Mouse (Mus musculus) common myeloid progenitor, adult 5-6 weeks (primary cell): Measurements from ENCODE around the gene Cc2d2b. TPM values are rescaled to one million over a fixed set of nuclear protein-coding genes. Genes with fewer than 3 reads are reported as not detected.
A peak's percentile ranks its signal among the peaks of the same experiment; 100 is the strongest.

ENCODE experiments used
- ATAC-seq: replicated peaks from 2 replicates; pipeline ENCODE4 v1.8.0; 2016; ENCODE audit warnings: low read depth, mild to moderate bottlenecking, moderate TSS enrichment, inconsistent platforms; ENCODE audit not compliant: poor library complexity, severe bottlenecking
- total RNA-seq: library from RNA; stranded (forward); fragments of 200-1000, 187-1606 nt; gene quantifications from 2 replicates; pipeline ENCODE4 v1.2.3, GENCODE M21; 2017

Cc2d2b gene
- total RNA-seq = 1.5 and 8.6 TPM in 2 replicates

- ATAC-seq = no peak
These were observed at the start of gene Cc2d2b for GRCm38 (mm10) chr19:40748559-40748958. Gene Cc2d2b (plus strand): TSS chr19:40748753.

- no peak for ATAC-seq
These were observed 48.7 kb upstream of the Cc2d2b start for GRCm38 (mm10) chr19:40699816-40700215.

GRCm38 (mm10) chr19:40702406-40702805, 46.1 kb upstream of the Cc2d2b start:
- ATAC-seq = no peak

- no peak for ATAC-seq
These were observed 35.5 kb upstream of the Cc2d2b start for GRCm38 (mm10) chr19:40712889-40713628.

- ATAC-seq = no peak
These were observed 33.9 kb upstream of the Cc2d2b start for GRCm38 (mm10) chr19:40714700-40715099.

- ATAC-seq = no peak
These were observed 31.6 kb upstream of the Cc2d2b start for GRCm38 (mm10) chr19:40716981-40717380.

- ATAC-seq = no peak
These were observed 29.0 kb upstream of the Cc2d2b start for GRCm38 (mm10) chr19:40719439-40720105.

GRCm38 (mm10) chr19:40720381-40720780, 28.2 kb upstream of the Cc2d2b start:
- no peak for ATAC-seq

GRCm38 (mm10) chr19:40722137-40723038, 26.2 kb upstream of the Cc2d2b start:
- peak; percentile 92 for ATAC-seq

- ATAC-seq = no peak
These were observed 25.0 kb upstream of the Cc2d2b start for GRCm38 (mm10) chr19:40723516-40723915.

GRCm38 (mm10) chr19:40726148-40726547, 22.4 kb upstream of the Cc2d2b start:
- ATAC-seq = no peak

- ATAC-seq = no peak
These were observed 21.9 kb upstream of the Cc2d2b start for GRCm38 (mm10) chr19:40726614-40727013.

GRCm38 (mm10) chr19:40728213-40728612, 20.3 kb upstream of the Cc2d2b start:
- no peak for ATAC-seq

GRCm38 (mm10) chr19:40728732-40729420, 19.7 kb upstream of the Cc2d2b start:
- ATAC-seq = peak; percentile 89

GRCm38 (mm10) chr19:40733409-40733808, 15.1 kb upstream of the Cc2d2b start:
- no peak for ATAC-seq

GRCm38 (mm10) chr19:40733849-40734248, 14.7 kb upstream of the Cc2d2b start:
- no peak for ATAC-seq

- peak; percentile 100 for ATAC-seq
These were observed 11.7 kb upstream of the Cc2d2b start for GRCm38 (mm10) chr19:40736680-40737512.

- no peak for ATAC-seq
These were observed 10.9 kb upstream of the Cc2d2b start for GRCm38 (mm10) chr19:40737613-40738012.

- no peak for ATAC-seq
These were observed 9.7 kb upstream of the Cc2d2b start for GRCm38 (mm10) chr19:40738683-40739324.
